Mouse (Mus musculus) embryonic facial prominence, embryonic 14.5 days (tissue): ENCODE data around the gene Wbp2. TPM values are rescaled to one million over a fixed set of nuclear protein-coding genes. Genes with fewer than 3 reads are reported as not detected.

ENCODE experiments used
- ATAC-seq: fragments of 200-750 bp; cut with Nextera tagmentation; 2 replicates; pipeline ENCODE4 v1.8.0; 2017; ENCODE audit warnings: low read depth, moderate number of reproducible peaks, moderate TSS enrichment
- DNase-seq: peaks from one replicate; pipeline ENCODE4 v3.0.0-alpha.2; 2015; ENCODE audit warnings: low spot score
- H3K27ac ChIP-seq: fragments of 300-500 bp; sonication (generic); replicated peaks from 2 replicates; pipeline ENCODE4 v1.5.1; 2014; ENCODE audit warnings: low read depth, mild to moderate bottlenecking, low read length, moderate library complexity
- H3K27me3 ChIP-seq: fragments of 300-500 bp; sonication (generic); replicated peaks from 2 replicates; pipeline ENCODE4 v1.6.1; 2014; ENCODE audit warnings: low read length; ENCODE audit not compliant: control insufficient read depth, insufficient read depth
- H3K36me3 ChIP-seq: fragments of 300-500 bp; sonication (generic); 2 replicates; pipeline ENCODE4 v1.6.1; 2014; ENCODE audit warnings: low read length, mixed read lengths; ENCODE audit not compliant: control insufficient read depth, insufficient read depth
- H3K4me1 ChIP-seq: fragments of 300-500 bp; sonication (generic); 2 replicates; pipeline ENCODE4 v1.6.1; 2014; ENCODE audit warnings: antibody characterized with exemption, low read length; ENCODE audit not compliant: control insufficient read depth, insufficient read depth
- H3K4me2 ChIP-seq: fragments of 300-500 bp; sonication (generic); 2 replicates; pipeline ENCODE4 v1.6.1; 2014; ENCODE audit warnings: low read depth, mild to moderate bottlenecking, low read length, moderate library complexity, mixed read lengths
- H3K4me3 ChIP-seq: fragments of 300-500 bp; sonication (generic); 2 replicates; pipeline ENCODE4 v1.5.1; 2014; ENCODE audit warnings: low read depth, mild to moderate bottlenecking, low read length
- H3K9ac ChIP-seq: fragments of 300-500 bp; sonication (generic); 2 replicates; pipeline ENCODE4 v1.6.1; 2014; ENCODE audit warnings: low read depth, mild to moderate bottlenecking, low read length, moderate library complexity, mixed read lengths
- H3K9me3 ChIP-seq: fragments of 300-500 bp; sonication (generic); 2 replicates; pipeline ENCODE4 v1.6.1; 2016; ENCODE audit warnings: low read length; ENCODE audit not compliant: control insufficient read depth
- WGBS: fragments of 180-500 bp; shearing (Covaris S2); extraction: QIAGEN DNeasy Blood & Tissue Kit; methylation state at CpG from one replicate; pipeline ENCODE4 v1.1.7; 2014; 5-methylcytosine and 5-hydroxymethylcytosine counted together
- polyA plus RNA-seq: library from polyadenylated mRNA; unstranded; fragments of >200 nt; fragmentation: Nextera tagmentation; extraction: Ambion mirVana; gene quantifications from 2 replicates; pipeline ENCODE4 v1.2.1, GENCODE M21; 2014

Gene Wbp2
- polyA plus RNA-seq, 1 experiment from 2014 or later: 74.9 TPM

DNA sequence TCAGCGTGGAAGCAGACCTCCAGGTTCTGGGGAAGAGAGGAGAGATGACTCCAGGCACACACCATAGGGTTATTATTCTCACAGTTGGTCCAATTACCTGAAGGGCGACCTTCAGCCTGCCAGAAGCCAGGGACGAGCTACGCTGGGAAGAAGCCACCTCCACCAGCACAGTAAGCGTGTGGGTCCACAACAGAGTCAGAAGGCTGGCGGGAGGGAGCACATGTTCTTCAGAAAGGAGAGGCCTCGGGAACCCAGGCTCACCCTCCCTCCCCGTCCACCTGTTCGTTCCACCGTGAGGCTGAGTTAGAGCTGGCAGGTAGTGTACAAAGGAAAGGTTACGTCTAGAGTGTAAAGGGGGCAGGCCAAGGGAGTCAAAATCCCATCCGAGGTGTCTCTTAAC is 21.4 kb downstream of the Wbp2 start:
- 79% methylated on average over 12 of the region's 12 CpGs for WGBS
- H3K9me3 ChIP-seq: no peaks in the 10 kb centered on the region

DNA sequence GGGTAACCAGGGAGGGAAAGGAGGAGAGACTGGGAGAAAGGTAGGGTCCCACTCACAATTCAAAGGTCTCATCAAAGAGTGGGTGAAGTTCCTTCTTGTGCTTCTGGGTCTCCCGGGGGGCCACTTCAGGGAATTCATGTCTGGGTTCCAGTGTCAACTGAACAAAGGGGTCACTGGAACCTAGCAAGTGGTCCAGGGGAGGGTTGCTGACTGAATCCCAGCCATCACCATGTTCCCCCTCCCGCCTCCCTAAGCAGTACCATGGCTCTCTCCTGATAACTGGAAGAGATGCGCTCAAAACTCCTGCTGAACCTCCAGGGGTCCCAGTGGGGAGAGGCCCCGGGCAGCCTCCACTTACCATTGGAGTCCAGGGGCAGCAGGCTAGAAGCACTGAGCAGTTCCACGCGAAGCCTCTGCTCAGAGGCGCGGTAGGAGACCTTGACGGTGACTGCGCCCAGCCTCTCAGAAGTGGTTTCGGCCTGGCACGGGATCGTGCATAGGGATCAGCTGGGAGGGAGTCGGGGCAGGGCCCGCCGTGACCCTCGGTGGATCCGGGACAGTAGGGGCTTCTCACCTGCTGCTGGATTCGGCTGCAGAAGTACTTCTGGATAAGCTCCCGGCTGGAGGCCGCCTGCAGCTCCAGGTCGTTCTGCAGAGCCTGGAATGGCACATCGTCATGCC is 22.5 kb downstream of the Wbp2 start:
- Histone ChIP-seq H3K27ac (no peak overlapping the region), H3K9ac (no peak overlapping the region), H3K4me1 (no peaks in the 10 kb centered on the region), H3K4me3 (no peak overlapping the region), H3K36me3 (peaks cover 28% of the 10 kb centered on the region; the same call in 1 of the 2 replicates), H3K4me2 (no peak overlapping the region), H3K9me3 (no peaks in the 10 kb centered on the region), H3K27me3 (no peaks in the 10 kb centered on the region)
- DNase-seq (no peak), ATAC-seq (no peak)
- WGBS: 65% methylated on average over 18 of the region's 23 CpGs

More for the DNA sequence above, 21.4 kb downstream of the Wbp2 start:
- H3K4me1 ChIP-seq: no peaks in the 10 kb centered on the region
- H3K27ac ChIP-seq: no peak overlapping the region
- no peaks in the 10 kb centered on the region for H3K27me3 ChIP-seq
- DNase-seq: no peak
- H3K36me3 ChIP-seq: peaks cover 19% of the 10 kb centered on the region; the same call in 1 of the 2 replicates
- no peak overlapping the region for H3K4me3 ChIP-seq
- H3K9ac ChIP-seq: no peak overlapping the region
- ATAC-seq: no peak
- no peak overlapping the region for H3K4me2 ChIP-seq

DNA sequence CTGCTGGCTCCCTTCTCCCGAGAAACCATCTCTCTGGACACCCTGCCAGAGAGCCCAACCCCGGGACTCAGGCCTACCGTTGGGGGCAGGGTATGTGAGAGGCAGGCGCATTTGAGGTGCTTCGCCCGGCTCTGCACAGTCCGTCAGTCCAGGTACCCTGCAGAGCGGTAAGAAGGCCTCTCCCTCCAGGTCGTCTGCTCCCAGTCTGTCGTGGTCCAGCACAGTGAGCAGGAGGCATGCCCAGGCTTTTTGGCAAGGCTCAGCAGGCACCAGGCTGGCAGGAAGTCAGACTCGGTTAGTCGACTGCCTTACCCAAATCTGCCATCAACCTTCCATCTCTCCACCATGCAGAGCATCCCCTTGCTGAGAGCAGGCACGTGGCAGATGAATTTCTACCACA is 23.2 kb downstream of the Wbp2 start:
- Histone ChIP-seq H3K4me3 (no peak overlapping the region), H3K4me2 (no peak overlapping the region), H3K9ac (no peak overlapping the region), H3K9me3 (no peaks in the 10 kb centered on the region), H3K36me3 (peaks cover 36% of the 10 kb centered on the region; the same call in 1 of the 2 replicates), H3K27ac (no peak overlapping the region), H3K4me1 (no peaks in the 10 kb centered on the region), H3K27me3 (no peaks in the 10 kb centered on the region)
- DNase-seq (no peak), ATAC-seq (no peak)
- 67% methylated on average over 13 of the region's 13 CpGs for WGBS

DNA sequence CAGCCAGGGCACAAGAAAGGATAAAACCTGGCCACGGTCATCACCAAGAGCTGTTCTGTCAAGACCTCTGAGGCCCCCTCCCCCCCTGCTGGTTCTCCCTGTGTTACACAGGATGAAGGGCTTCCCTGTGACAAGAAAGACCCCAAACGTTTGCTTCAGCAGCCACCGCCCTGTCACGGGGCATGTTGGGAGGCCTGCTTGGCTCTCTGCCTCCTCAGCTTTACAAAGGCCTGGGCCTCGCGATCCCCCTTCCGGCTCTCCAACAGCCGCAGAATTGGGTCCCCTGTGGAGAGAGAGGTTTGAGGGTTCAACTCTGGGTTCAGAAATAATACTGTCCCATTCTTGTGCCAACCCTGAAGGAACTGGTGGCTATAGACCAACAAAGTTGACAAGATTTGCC is 24.3 kb downstream of the Wbp2 start:
- no peak overlapping the region for H3K9ac ChIP-seq
- H3K4me2 ChIP-seq: no peak overlapping the region
- no peaks in the 10 kb centered on the region for H3K4me1 ChIP-seq
- peaks cover 45% of the 10 kb centered on the region for H3K36me3 ChIP-seq
- H3K9me3 ChIP-seq: no peaks in the 10 kb centered on the region
- H3K27ac ChIP-seq: no peak overlapping the region
- ATAC-seq: no peak
- 57% methylated on average over 7 of the region's 8 CpGs for WGBS
- no peak overlapping the region for H3K4me3 ChIP-seq
- DNase-seq: no peak
- H3K27me3 ChIP-seq: no peaks in the 10 kb centered on the region

DNA sequence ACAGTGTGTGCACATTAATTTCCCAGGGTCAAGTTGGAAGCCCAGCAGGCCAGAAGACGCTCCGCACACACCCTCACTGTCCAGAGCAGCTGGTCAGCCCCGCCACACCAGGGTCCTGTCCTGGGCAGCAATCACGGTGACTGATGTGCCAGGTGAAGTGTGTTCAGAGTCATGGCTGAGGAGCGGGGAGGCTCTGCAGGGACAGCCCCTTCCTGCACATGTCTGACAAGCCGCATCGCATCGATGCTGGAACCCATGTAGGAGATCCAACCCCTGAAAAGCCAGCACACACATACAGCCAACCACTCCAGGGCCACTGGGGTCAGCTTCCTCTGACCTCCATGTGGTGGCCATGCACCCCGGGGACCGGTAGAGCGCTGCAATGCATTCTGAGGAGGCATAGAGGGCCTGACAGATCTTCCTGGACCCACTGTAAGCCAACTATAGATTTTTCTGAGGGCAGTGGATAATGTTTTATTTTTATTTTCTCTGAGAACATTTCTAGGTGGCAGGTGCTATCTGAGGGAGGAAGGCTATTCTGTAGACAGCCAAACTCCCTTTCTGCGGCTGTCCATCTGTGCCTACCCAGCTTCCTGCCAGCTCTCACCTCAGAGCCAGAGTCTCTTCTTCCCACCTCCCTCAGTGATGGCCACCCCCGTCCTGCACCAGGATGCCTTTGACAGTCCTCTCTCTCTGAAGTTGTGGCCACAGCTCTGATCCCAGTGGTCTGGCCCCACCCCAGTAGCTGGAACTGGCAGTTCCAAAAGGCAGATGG is 25.0 kb downstream of the Wbp2 start:
- 88% methylated on average over 13 of the region's 13 CpGs for WGBS
- Histone ChIP-seq H3K4me2 (no peak overlapping the region), H3K36me3 (peaks cover 52% of the 10 kb centered on the region), H3K9me3 (no peaks in the 10 kb centered on the region), H3K27ac (no peak overlapping the region), H3K4me3 (no peak overlapping the region), H3K9ac (no peak overlapping the region), H3K27me3 (no peaks in the 10 kb centered on the region), H3K4me1 (no peaks in the 10 kb centered on the region)
- no peak for DNase-seq
- ATAC-seq: no peak

DNA sequence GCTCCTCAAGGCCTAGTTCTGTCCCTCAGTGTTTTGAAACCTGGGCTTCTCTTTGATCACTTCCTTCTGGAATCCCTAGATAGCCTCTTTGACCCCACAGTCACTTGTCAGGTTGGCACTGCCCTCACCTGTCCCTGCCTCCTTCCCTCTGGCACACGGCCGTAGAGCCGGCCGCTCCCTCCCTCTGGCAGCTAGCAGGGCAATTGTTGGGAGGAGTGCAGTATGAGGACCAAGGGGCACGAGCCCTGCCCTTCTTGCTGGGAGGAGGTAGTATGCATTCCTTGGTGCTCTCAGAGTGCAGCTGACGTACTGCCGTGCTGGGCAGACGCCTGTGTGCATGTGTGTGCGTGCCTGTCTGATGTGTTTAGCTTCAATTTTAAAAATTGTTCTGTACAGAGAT is 26.2 kb downstream of the Wbp2 start:
- 76% methylated on average over 9 of the region's 9 CpGs for WGBS
- H3K27ac ChIP-seq: no peak overlapping the region
- H3K9me3 ChIP-seq: no peaks in the 10 kb centered on the region
- H3K4me2 ChIP-seq: no peak overlapping the region
- H3K27me3 ChIP-seq: no peaks in the 10 kb centered on the region
- H3K4me1 ChIP-seq: no peaks in the 10 kb centered on the region
- peak overlapping the region; percentile 30; the same call in 1 of the 2 replicates for H3K9ac ChIP-seq
- no peak for ATAC-seq
- no peak for DNase-seq
- no peak overlapping the region for H3K4me3 ChIP-seq
- peaks cover 65% of the 10 kb centered on the region for H3K36me3 ChIP-seq

DNA sequence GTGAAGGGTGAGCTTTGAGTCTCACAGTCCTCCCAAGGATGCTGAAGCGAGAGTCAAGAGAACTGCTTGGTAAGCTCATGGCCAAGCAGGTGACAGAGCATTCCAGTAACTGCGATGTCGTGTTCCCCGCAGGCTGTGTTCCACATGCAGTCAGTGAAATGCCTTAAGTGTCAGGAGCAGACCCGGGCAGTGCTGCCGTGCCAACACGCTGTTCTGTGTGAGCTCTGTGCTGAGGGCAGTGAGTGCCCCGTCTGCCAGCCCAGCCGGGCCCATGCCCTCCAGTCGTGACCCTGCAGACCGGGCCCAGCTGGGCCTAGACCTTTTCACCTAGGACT is 27.1 kb downstream of the Wbp2 start:
- no peak overlapping the region for H3K4me3 ChIP-seq
- peaks cover 74% of the 10 kb centered on the region for H3K36me3 ChIP-seq
- H3K9me3 ChIP-seq: no peaks in the 10 kb centered on the region
- no peak overlapping the region for H3K9ac ChIP-seq
- WGBS: 93% methylated on average over 11 of the region's 11 CpGs
- no peak overlapping the region for H3K27ac ChIP-seq
- H3K27me3 ChIP-seq: no peaks in the 10 kb centered on the region
- no peak for ATAC-seq
- no peak overlapping the region for H3K4me2 ChIP-seq
- no peaks in the 10 kb centered on the region for H3K4me1 ChIP-seq
- DNase-seq: no peak

DNA sequence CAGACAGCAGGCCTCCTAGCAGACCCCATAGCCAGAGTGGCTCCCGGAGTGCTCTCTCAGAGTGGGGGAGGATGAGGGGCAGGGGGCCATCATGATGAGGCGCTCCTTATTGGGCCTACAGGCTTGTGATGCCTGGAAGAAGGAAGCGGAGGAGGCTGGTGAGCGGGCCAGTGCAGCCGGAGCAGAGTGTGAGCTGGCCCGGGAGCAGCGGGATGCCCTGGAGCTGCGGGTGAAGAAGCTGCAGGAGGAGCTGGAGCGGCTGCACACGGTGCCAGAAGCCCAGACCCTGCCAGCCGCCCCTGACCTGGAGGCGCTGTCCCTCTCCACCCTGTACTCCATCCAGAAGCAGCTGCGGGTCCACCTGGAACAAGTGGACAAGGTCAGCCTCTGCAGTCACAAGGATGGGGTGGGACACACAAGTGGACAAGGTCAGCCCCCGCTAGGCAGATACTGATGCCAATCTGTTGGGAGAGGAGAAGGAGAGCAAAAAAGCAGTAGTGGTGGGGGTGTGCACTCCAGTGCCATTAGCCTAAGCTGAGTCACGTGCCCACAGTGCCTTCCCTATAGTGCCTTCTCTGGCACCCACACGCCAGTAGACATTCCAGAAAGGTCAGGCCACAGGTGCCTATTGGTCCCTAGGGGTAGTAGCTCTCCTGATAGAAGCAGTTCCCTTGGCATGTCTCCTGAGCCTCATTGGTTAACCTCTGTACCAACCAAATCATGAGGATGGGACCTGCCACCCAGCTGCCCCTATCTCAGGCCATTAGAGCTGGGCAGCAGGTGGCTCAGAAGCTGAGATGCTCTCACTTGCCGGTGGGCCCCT is 27.7 kb downstream of the Wbp2 start:
- Histone ChIP-seq H3K27ac (no peak overlapping the region), H3K4me3 (no peak overlapping the region), H3K9me3 (no peaks in the 10 kb centered on the region), H3K4me2 (no peak overlapping the region), H3K9ac (no peak overlapping the region), H3K27me3 (no peaks in the 10 kb centered on the region), H3K36me3 (peaks cover 80% of the 10 kb centered on the region), H3K4me1 (no peaks in the 10 kb centered on the region)
- 94% methylated on average over 16 of the region's 17 CpGs for WGBS
- ATAC-seq (no peak), DNase-seq (no peak)
